Mouse (Mus musculus) lung, postnatal 25 days (tissue): ENCODE measurements around the gene Mpc2.

Experiments
- DNase-seq: peaks from one replicate; pipeline ENCODE4 v3.0.0; 2022; ENCODE audit warnings: low spot score

Gene Mpc2

DNA sequence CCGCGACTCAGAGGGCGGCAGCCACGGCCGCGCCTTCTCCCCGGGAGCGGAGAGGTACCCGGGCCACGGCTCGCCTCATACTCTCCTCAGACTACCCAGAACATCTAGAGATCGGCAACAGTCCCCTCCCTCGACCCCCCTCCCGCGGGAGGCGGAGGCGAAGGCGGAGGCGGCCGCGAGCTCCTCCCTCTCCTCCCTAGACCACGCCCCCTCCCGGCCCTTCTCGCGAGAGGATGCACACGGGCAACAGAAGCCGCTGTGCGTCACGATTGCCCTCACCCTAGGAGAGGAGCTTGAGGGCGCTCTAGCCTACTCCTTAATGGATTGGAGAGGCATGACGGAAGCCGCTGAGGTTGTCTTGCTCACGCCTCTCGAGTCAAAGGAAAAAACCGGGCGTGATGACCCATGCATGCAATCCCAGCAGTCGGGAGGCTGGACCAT, at the start of gene Mpc2, which contains the start of gene Dcaf6:
TSS of gene Mpc2 (plus strand) at position 278 of the 441 bp plus-strand sequence.
TSS of gene Dcaf6 (minus strand) at position 116 of the 441 bp plus-strand sequence.
- DNase-seq = peak; percentile 99

- DNase-seq = no peak
These were observed 39.0 kb upstream of the Mpc2 start for GRCm38 (mm10) chr1:165421357-165421915.

DNA sequence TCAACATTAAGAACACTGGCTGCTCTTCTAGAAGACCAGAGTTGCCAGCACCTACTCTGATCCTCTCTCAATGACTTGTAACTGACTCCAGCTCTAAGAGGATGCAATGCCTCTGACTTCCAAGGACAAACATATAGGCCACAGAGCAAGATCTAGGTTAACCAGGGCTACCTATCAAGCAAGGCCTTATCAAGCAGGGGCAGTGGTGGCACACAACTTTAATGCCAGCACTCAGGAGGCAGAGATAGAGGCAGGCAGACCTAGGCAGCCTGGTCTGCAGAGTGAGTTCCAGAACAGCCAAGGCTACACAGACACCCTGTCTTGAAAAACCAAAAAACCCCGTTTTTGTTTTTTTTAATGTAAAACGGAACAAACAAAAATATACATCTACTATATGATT, 34.2 kb upstream of the Mpc2 start:
- DNase-seq = no peak

- peak; percentile 45 for DNase-seq
These were observed 27.6 kb upstream of the Mpc2 start for GRCm38 (mm10) chr1:165432883-165433282.

DNA sequence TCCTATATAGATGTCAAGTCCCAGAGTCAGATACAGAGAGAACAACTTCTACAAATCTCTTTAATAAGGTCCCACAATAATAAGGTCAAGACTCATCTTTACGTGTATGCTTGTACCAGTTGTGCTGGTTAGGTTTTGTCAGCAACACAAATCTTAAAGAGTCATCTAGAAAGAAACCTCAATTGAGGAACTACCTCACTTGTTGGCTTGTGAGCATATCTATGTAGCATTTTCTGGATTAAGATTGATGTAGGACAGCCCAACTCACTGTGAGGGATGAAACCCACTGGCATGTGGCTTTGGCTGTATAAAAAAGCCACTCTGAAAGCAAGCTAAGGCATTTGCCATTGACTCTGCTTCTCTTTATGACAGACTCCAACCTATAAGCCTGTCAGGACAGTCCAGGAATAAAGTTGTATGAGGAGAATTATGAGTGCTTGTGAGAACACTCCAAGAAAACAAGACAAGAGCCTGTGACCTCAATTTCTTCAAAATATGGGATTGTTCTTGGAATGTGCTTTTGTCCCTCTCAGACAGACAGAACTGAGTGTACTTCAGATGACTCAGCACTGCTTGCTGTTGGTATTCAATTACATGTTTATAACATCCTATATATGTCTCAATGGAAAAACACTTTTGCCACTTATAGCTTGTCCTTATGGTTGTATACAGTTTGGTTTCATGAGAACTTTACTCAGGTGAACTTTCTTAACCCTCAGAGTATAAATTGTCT, 22.0 kb upstream of the Mpc2 start:
- no peak for DNase-seq

DNA sequence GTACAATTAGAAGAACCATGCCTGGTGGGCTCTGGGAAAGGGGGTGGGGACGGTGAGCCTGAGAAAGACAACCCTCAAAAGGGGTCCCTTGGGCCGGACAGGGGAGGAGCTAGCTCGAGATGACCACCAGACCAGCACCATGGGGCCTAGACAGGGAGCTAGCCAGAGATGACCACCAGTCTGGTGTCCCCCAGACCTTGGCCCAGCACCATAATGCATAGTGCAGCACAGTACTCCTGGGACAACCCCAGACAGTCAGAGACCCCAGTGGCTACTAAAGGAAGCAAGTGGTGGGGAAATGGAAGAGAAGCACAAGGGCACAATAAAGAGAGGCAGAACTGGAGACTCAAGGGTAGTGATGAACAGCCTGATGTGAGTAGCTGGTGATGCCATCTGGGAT, 19.6 kb upstream of the Mpc2 start:
- no peak for DNase-seq

DNA sequence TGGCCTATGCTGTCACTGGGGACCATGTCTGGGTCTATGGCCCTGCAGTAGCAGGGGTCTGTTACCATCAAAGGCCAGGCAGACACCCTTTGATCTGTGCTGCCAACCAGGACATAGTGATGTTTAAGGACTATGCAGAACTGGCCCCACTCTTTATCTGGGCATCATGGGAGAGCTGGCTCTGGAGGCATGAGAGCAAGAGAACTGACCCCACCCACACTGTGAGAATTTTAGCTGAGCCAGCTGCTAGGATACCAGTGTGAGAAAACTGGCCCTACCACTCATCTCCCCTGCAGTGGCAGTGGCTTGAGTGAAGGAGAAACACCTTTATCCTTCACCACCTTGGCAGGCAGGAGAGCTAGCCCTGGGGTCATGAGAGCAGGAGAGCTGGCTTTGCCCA, 19.2 kb upstream of the Mpc2 start:
- DNase-seq = peak; percentile 16

GRCm38 (mm10) chr1:165441719-165442118, 18.7 kb upstream of the Mpc2 start:
- no peak for DNase-seq

DNA sequence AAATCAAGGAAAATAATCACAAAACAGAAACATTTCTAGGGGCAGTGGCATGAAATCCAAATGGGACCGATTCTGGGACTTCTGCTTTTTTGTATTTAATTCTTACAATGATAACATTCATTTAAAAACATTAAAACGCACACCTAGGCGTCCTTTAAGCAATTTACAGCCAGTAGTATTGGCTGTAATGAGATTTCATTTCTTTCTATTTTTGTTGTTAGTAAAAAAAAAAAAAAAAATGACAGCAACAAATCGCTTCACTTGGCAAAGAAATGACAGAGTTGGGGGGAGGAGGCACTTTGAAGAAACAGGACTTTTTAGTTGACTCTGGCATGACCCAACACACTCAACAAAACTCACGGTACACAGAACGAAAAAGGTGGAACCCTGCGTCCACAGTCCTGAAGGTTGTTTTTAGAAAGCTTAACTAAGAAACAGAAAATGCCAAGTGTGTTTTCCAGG, 1.4 kb upstream of the Mpc2 start:
- no peak for DNase-seq

- peak; percentile 63 for DNase-seq
These were observed 795 bp upstream of the Mpc2 start for GRCm38 (mm10) chr1:165459503-165460181.

DNA sequence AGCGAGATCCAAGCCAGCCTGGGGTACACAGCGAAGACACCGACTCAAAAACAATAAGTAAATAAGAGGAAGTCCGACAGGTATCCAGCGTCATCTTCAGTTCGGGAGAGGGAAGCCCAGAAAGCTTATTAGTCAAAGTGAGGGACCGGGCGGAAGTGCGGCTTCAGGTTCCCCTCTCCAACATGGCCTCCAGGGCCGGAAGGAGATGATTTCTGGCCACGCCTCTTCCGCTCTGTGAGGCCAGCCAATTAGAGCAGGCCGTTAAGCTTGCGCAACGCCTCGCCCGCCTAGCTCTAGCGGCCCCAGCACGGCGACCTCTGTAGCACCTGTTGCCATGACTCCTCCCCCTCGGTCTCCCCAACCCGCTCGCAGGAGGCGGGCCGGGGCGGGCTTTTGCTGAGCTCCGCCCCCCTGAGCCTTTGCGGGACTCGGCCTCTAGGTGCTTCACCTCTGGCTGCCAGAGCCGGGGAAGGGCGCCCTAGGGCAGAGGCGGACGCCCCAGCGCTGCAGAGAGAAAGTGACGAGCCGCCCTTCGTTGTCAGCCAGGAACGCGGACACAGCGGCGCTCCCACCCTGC, 452 bp downstream of the Mpc2 start:
- peak; percentile 100 for DNase-seq

DNA sequence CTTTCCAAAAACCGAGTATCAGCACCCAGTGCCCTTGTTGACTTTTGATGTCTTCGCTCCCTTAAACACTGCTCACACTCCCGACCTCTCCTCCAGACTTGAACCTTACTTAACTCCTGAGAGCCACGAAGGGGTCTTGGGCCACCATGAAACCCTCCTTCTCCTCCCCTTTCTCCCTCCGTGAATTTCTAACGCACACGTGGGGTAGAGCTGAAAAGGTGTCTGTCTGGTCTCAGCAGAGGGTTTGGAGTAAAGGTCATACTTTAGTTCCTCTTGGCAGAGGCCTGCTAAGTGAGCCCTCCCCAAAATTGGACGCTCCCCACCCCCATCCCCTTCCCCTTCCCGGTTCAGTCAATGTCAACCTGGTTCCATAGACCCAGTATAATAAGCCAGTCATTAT, 1.2 kb downstream of the Mpc2 start:
- DNase-seq = no peak

DNA sequence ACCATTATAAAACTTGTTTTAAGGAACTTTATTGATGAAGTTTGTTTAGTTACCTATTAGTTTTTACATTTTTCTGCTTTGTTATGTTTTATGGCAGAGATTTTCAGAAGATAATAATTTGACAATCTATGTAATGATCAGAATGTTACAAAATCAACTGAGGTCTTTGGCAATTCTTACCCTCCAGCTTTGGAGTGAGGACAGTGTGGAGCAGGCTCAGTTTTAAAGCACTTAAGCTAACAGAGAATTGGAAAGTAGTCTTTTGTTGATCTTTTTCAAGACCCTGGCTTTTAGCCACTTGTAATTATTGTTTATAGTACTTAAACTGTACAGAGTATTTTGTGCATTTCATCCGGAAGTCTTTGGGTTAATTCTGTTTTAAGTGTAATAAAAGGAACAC, 2.4 kb downstream of the Mpc2 start:
- no peak for DNase-seq

GRCm38 (mm10) chr1:165464574-165464973, 4.1 kb downstream of the Mpc2 start:
- DNase-seq = peak; percentile 50

DNA sequence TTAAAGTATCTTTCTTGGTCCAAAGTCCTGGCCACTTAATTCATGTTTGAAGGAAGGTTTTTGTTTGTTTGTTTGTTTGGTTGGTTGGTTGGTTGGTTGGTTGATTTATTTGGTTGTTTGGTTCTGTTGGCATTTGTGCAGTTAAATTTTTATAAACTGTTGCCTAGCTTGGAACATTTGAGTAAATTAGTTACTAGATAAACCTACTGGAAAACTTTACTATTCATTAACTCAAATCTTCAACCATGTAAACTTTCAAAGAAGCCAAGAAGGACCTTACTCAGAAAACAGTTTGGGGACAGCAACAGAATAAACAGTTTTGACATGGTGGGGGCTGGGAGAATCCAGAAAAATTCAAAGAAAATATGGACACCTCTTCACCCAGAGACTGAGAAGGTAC, 8.5 kb downstream of the Mpc2 start:
- no peak for DNase-seq

DNA sequence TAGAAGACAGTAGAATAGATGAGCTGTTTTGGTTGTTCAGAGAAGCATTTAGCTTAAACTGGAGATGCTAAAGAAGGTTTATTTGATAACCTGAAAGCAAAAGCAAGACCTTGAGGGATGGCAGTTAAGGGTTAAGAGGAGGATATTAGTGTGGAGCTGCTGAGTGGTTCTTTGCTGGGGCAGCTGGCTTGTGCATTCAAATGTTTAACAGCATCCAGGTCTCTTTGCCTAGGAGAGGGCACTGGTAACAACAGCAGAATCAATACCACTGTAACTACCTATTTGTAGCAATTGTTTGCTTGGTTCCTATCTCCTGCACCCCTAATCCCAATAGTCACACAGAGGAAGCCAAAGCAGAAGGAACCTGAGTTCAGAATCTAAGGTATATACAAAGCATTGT, 9.3 kb downstream of the Mpc2 start:
- DNase-seq = no peak

GRCm38 (mm10) chr1:165471490-165471889, 11.1 kb downstream of the Mpc2 start:
- no peak for DNase-seq

DNA sequence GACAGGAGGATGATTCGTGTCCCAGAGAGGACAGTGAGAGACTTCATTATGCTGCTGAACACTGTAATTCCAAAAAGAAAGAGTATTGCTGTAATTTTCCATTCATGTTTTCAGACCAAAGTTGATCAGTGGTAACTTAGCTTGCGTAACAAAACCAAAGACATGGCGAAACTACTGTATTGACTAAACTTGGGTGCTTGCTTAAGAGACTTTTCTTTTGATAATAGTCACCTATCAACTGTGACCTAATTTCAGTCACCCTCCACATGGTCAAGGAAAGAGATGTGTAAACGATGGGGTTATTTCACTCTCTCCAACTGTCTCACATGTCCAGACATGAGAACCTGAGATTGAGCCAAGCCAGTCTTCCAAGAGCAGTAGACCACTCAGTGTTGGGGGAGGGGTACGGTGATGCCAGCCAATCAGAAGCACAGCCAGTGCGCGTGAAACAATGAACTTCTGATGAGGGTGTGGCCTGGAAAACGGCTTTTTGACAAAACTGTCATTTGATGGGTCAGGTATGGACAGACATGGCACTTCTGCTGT, 24.3 kb downstream of the Mpc2 start, which contains the start of gene Adcy10:
TSS of gene Adcy10 (plus strand) at position 496 of the 546 bp plus-strand sequence.
- DNase-seq = peak; percentile 14

DNA sequence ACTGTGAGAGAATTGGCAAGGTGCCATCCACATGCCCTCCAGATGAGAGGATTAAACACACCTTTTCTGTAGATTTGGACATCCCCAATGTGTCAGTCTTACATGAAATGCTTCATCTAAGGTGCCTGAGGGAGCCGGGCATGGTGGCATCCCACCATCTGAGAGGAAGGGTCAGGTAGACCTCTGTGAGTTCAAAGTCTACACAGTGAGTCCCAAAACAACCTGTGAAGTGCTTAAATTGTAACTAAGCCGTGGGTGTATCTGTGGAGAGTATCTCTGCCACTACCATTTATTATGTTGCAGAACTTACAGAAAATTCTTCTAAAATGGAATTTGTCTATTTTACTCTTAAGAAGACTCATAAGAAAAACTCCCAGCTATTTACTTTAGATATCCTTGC, 25.7 kb downstream of the Mpc2 start:
- no peak for DNase-seq

DNA sequence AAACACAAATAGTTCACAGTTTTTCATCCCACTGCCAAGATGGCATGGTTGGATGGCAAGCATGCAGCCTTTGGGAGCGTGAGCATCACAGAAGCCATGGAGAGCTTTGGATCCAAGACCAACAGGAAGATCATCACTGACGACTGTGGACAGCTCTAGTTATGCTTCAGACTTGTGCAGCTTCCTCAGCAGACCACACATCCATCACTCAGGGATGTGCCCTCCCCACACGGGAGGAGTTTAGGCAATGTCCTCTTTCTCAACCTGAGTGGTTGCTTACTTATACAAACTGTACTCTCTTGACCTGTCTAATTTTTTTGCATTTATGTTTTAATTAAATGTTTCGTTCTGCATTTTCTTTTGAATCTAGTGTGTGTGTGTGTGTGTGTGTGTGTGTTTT, 28.8 kb downstream of the Mpc2 start:
- DNase-seq = no peak

GRCm38 (mm10) chr1:165498856-165499255, 38.4 kb downstream of the Mpc2 start:
- no peak for DNase-seq

DNA sequence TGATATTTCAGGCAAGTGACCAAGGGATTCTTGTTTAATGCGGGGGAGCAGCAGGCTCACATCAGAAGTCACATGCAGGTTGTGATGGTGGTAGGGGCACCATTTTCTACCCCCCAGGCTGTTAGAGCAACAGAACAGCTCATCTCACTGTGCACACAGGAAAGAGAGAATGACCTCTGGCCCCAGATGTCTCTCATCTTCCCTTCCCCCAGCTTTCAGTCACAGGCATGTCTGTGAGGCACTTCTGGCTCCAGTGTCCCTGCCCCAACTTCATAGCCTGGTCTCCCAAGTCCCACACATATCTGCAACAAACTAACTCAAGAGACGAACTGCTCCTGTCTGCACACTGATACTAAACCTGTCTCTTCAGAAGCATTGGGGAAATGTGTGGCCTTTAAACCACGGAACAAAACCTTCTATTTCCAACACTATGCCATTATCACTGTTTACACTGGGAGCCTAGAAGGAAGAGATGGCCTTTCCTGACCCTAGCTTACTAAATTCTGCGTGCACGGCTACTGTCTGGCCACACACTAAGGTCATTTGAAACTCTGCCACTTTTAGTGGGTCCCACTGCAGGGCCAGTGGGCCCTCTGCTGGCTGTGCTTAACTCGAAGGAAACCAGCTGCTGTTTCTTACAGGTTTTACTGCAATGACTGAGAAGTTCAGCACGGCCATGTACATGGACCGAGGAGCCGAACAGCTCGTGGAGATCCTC, 43.0 kb downstream of the Mpc2 start:
- peak; percentile 58 for DNase-seq
